Mouse (Mus musculus): ENCODE data around the gene Pdcl2.

The Pdcl2 gene

GRCm38 (mm10) chr5:76330953-76331352, at the start of gene Pdcl2:
Gene Pdcl2, minus strand, starts transcription at chr5:76331156.
- no peak for DNase-seq

GRCm38 (mm10) chr5:76379216-76379615, 48.3 kb upstream of the Pdcl2 start:
- no peak for DNase-seq

GRCm38 (mm10) chr5:76369215-76369840, 38.4 kb upstream of the Pdcl2 start:
- DNase-seq = no peak

- DNase-seq = no peak
Measured at GRCm38 (mm10) chr5:76365406-76365805, 34.5 kb upstream of the Pdcl2 start.

- no peak for DNase-seq
Measured at GRCm38 (mm10) chr5:76363453-76364104, 32.6 kb upstream of the Pdcl2 start, which contains the start of gene Nmu. Gene Nmu, minus strand, starts transcription at chr5:76363788.

- DNase-seq = no peak
Measured at GRCm38 (mm10) chr5:76360786-76361185, 29.8 kb upstream of the Pdcl2 start.

DNA sequence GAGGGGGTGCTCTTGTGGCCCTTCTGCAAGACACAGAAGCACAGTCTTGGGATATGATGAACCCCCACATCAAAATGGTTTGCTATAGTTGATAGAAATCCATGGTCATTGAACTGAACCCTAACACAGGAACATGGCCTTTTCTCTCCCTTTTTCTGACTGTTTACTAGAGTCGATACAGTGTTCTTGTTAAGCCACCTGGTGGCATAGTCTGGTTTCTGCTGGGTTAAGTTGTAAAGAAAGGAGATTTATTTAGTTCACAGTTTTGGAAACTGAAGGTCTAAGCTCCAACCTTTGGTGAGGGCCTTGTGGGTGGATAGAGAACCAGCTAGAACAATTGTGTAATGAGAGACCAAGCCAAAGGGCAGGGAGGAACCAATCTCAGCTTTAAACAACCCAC, 29.1 kb upstream of the Pdcl2 start:
- DNase-seq = no peak

DNA sequence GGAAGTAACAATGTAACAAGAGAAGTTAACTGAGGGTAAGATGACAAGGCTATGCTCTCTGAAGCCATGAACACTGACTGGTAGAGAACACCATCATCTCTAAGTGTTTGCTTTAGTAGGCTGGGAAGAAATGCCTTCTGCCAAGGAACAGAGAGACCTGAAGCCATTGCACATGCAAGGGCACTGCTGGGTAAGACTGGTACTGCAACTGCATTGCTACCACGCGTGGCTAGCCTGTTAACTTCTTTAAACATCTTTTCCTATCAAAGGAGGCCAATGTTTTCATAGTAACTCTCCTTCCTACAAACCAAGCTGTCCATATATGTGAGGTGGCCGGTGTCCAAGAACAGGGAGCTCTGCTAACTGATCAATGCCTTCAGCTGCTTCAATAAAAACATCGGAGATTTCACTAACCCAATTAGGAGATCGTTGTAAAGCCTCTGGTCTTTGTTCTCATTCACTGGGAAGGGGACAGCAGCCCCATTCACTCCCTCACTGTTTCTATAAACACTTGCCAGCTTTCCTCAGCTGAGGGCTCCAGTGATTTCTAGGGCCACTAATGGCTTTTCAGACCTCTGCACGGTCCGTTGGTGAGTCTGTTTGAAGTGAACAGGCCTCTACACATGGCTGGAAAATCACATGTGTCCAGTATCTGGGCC, 21.1 kb upstream of the Pdcl2 start:
- DNase-seq = no peak

GRCm38 (mm10) chr5:76351537-76351936, 20.6 kb upstream of the Pdcl2 start:
- DNase-seq = no peak

DNA sequence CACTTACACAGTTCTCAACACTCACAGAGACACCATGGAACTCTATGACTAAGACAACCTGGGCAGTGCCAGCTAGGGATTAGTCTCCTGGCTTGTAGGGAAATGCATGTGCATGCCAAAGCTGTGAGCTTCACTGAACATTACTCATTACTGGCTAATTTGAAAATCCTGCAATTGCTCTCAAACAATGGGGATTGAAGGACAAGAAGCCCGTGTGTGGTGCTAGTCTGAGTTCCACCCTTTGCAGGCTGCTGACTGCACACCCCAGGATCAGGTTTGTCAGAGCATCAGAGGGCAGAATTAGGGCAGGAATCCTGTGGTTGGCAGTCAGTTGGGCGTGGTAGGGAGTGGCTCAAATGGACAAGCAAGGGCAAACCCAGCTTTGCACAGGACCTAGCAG, 15.2 kb upstream of the Pdcl2 start:
- no peak for DNase-seq

- no peak for DNase-seq
Measured at GRCm38 (mm10) chr5:76340931-76341330, 10.0 kb upstream of the Pdcl2 start.

DNA sequence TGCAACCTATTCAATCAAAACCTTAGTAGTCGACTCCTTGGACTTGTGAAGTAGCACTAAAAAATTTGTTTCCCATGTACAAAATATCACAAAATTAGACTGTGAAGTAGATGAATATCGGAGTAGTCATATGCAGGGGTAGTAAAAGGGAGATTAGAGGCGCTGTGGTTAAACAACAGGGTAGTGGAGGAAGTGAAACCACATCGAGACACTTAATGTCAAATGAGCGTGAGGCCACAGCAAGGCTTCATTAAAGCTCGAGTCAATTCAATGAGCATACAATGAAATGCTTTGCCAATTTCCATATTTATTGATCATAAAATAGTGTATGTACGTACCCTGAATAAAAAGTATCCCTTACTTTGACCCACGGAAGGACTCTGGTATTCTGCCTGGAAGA, 6.1 kb upstream of the Pdcl2 start:
- no peak for DNase-seq

DNA sequence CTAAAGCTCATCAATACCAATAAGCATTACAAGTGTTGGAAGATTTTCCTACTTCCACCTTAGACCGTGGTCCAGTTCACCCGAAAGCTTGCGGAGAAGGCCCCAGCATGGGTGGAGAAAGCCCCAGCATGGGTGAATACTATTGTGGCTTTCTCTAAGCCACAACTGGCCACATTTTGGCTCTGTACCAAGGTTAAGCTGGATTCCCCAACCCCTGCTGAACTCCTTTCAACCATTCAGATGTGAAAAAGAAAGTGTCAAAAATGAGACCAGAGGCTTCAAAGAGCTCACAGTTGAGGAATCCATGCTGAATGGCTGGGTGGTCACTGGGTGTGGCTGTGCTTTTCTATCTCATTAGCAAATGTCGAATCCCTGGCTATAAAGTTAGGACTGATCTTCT, 2.9 kb upstream of the Pdcl2 start:
- DNase-seq = no peak

GRCm38 (mm10) chr5:76327296-76327695, 3.7 kb downstream of the Pdcl2 start:
- DNase-seq = no peak

GRCm38 (mm10) chr5:76325113-76325512, 5.8 kb downstream of the Pdcl2 start:
- no peak for DNase-seq

- DNase-seq = no peak
Measured at GRCm38 (mm10) chr5:76321249-76322196, 9.4 kb downstream of the Pdcl2 start.

- DNase-seq = no peak
Measured at GRCm38 (mm10) chr5:76308206-76308605, 22.8 kb downstream of the Pdcl2 start.

DNA sequence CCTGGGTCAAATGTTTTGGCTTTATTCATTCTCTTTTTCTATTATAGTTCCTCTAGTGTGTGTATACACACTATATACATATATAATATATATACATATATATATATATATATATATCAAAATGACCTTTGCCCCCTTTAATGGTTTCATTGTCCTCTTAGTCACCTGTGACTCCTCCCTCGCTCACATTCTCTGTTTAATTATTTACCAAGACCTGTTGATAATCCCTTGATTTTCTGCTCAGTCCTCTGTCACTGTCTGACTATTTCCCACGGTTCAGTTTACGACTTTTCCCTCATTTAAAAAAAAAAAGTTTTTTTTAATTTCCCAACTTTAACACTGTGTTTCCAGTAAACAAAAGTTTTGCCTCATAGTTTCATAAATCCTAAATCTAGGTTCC, 24.7 kb downstream of the Pdcl2 start:
- no peak for DNase-seq

- no peak for DNase-seq
Measured at GRCm38 (mm10) chr5:76305616-76306015, 25.3 kb downstream of the Pdcl2 start.

GRCm38 (mm10) chr5:76304452-76305341, 26.3 kb downstream of the Pdcl2 start, which contains the start of gene Clock:
Gene Clock, minus strand, starts transcription at chr5:76304792.
- peak; percentile 91 for DNase-seq

DNA sequence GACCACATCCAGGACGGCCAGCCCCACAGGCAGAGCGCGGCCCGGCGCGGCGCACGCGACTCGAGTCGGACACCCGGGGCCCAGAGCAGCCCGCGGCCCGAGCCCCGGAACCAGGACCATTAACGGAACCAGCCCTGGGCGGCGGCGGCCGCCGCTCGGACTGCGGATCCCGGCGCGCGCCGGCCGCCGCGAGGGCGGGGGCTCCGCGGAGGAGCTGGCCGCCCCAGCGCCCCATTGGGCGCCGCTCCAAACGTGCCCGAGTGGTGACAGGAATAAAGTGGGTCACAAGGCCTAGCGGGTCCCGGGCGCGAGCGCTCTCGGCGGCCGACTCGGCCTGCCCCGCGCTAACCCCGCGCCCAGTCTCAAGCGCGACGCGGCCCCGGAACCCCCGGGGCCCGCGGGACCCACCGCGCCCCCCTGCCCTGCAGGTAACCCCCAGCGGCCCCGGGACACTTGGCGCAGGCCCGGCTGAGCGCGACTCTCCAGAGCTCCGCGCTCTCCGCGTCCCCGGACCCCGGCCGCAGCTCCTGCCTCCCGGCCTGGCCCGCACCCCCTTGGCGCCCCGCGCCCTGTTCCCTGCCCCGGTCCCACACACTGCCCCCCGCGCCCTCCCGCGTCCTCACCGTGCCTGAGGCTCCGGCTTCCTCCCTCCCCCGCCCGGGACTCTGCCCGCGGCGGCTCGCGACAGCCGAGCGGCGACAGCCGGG, 27.1 kb downstream of the Pdcl2 start:
- DNase-seq = peak; percentile 84

Data from right cerebral cortex, postnatal 14 days (tissue).